Mouse (Mus musculus) kidney, embryonic 15.5 days (tissue): ENCODE results near the gene Ywhab. TPM values are rescaled to one million over a fixed set of nuclear protein-coding genes. Genes with fewer than 3 reads are reported as not detected.
A peak's percentile ranks its signal among the peaks of the same experiment; 100 is the strongest.

Source experiments
- ATAC-seq: fragments of 200-750 bp; cut with Nextera tagmentation; replicated peaks from 2 replicates; pipeline ENCODE4 v1.8.0; 2017; ENCODE audit warnings: moderate TSS enrichment; ENCODE audit not compliant: low FRiP score
- H3K27ac ChIP-seq: fragments of 300-500 bp; sonication (generic); 2 replicates; pipeline ENCODE4 v1.5.1; 2015; ENCODE audit warnings: mild to moderate bottlenecking, inconsistent platforms
- H3K27me3 ChIP-seq: fragments of 300-500 bp; sonication (generic); 2 replicates; pipeline ENCODE4 v1.6.1; 2015; ENCODE audit warnings: inconsistent platforms
- H3K36me3 ChIP-seq: fragments of 300-500 bp; sonication (generic); 2 replicates; pipeline ENCODE4 v1.6.1; 2015; ENCODE audit warnings: inconsistent platforms
- H3K4me1 ChIP-seq: fragments of 300-500 bp; sonication (generic); 2 replicates; pipeline ENCODE4 v1.6.1; 2015; ENCODE audit warnings: inconsistent platforms
- H3K4me2 ChIP-seq: fragments of 300-500 bp; sonication (generic); 2 replicates; pipeline ENCODE4 v1.6.1; 2015; ENCODE audit warnings: moderate library complexity, mild to moderate bottlenecking, inconsistent platforms
- H3K4me3 ChIP-seq: fragments of 300-500 bp; sonication (generic); replicated peaks from 2 replicates; pipeline ENCODE4 v1.5.1; 2015; ENCODE audit warnings: mild to moderate bottlenecking, inconsistent platforms
- H3K9ac ChIP-seq: fragments of 300-500 bp; sonication (generic); 2 replicates; pipeline ENCODE4 v1.6.1; 2015; ENCODE audit warnings: mild to moderate bottlenecking, inconsistent platforms
- H3K9me3 ChIP-seq: fragments of 300-500 bp; sonication (generic); replicated peaks from 2 replicates; pipeline ENCODE4 v1.6.1; 2016; ENCODE audit warnings: inconsistent platforms
- WGBS: fragments of 180-500 bp; shearing (Covaris S2); methylation state at CpG from one replicate; pipeline ENCODE4 v1.1.7; 2015; ENCODE audit warnings: mixed read lengths; 5-methylcytosine and 5-hydroxymethylcytosine counted together
- polyA plus RNA-seq: library from polyadenylated mRNA; unstranded; fragments of >200 nt; fragmentation: Nextera tagmentation; extraction: Ambion mirVana; gene quantifications from 2 replicates; pipeline ENCODE4 v1.2.1, GENCODE M21; 2015

Gene Ywhab
- 304 and 307 TPM in 2 replicates for polyA plus RNA-seq

- WGBS = under 1% methylated on average over 14 of the region's 14 CpGs
- Histone ChIP-seq H3K4me1 (peaks cover 26% of the 10 kb centered on the region), H3K36me3 (peaks cover 15% of the 10 kb centered on the region), H3K27ac (peak within 1 kb of the TSS; percentile 91), H3K4me3 (peak within 1 kb of the TSS; percentile 67), H3K9me3 (no peaks in the 10 kb centered on the region), H3K4me2 (peak within 1 kb of the TSS; percentile 72), H3K9ac (peak within 1 kb of the TSS; percentile 80), H3K27me3 (no peaks in the 10 kb centered on the region)
- no peak for ATAC-seq
These were observed at the start of gene Ywhab for GRCm38 (mm10) chr2:163994654-163994976. Gene Ywhab, plus strand, starts transcription at chr2:163994960.

- H3K36me3 ChIP-seq = no peaks in the 10 kb centered on the region
- H3K4me1 ChIP-seq = 0 out of 2 replicates have a peak, but pooled peaks cover 2% of the 10 kb centered on the region
- H3K4me2 ChIP-seq = no peak overlapping the region
- H3K4me3 ChIP-seq = no peak overlapping the region
- H3K9ac ChIP-seq = no peak overlapping the region
- peaks cover 21% of the 10 kb centered on the region for H3K27me3 ChIP-seq
- no peaks in the 10 kb centered on the region for H3K9me3 ChIP-seq
- ATAC-seq = no peak
- 52% methylated on average over 15 of the region's 15 CpGs for WGBS
- no peak overlapping the region for H3K27ac ChIP-seq
These were observed 48.5 kb upstream of the Ywhab start for GRCm38 (mm10) chr2:163946221-163946620.

GRCm38 (mm10) chr2:163947976-163948375 lies 46.8 kb upstream of the Ywhab start:
- Histone ChIP-seq H3K27ac (no peak overlapping the region), H3K36me3 (no peaks in the 10 kb centered on the region), H3K4me1 (0 out of 2 replicates have a peak, but pooled peaks cover 2% of the 10 kb centered on the region), H3K4me3 (no peak overlapping the region), H3K9me3 (no peaks in the 10 kb centered on the region), H3K9ac (no peak overlapping the region), H3K27me3 (peaks cover 32% of the 10 kb centered on the region), H3K4me2 (no peak overlapping the region)
- ATAC-seq = no peak
- 76% methylated on average over 7 of the region's 7 CpGs for WGBS

- Histone ChIP-seq H3K4me2 (no peak overlapping the region), H3K36me3 (no peaks in the 10 kb centered on the region), H3K27ac (no peak overlapping the region), H3K27me3 (peaks cover 32% of the 10 kb centered on the region), H3K4me1 (peaks cover under 1% of the 10 kb centered on the region; the same call in 1 of the 2 replicates), H3K9ac (no peak overlapping the region), H3K4me3 (no peak overlapping the region), H3K9me3 (no peaks in the 10 kb centered on the region)
- ATAC-seq = peak; percentile 73; the same call in 1 of the 2 replicates
- 23% methylated on average over 4 of the region's 4 CpGs for WGBS
These were observed 43.0 kb upstream of the Ywhab start for GRCm38 (mm10) chr2:163951770-163952169.

GRCm38 (mm10) chr2:163953622-163954310 lies 41.0 kb upstream of the Ywhab start:
- Histone ChIP-seq H3K4me2 (no peak overlapping the region), H3K36me3 (no peaks in the 10 kb centered on the region), H3K27me3 (peaks cover 25% of the 10 kb centered on the region), H3K27ac (no peak overlapping the region), H3K9ac (no peak overlapping the region), H3K4me3 (no peak overlapping the region), H3K9me3 (no peaks in the 10 kb centered on the region; the same call in 1 of the 2 replicates), H3K4me1 (no peaks in the 10 kb centered on the region; the same call in 1 of the 2 replicates)
- no peak for ATAC-seq
- 27% methylated on average over 7 of the region's 7 CpGs for WGBS

GRCm38 (mm10) chr2:163964606-163965560 lies 29.9 kb upstream of the Ywhab start:
- H3K27ac ChIP-seq = no peak overlapping the region

GRCm38 (mm10) chr2:163965706-163966105 lies 29.1 kb upstream of the Ywhab start:
- no peak overlapping the region for H3K4me3 ChIP-seq
- WGBS = 69% methylated on average over 7 of the region's 7 CpGs
- H3K9me3 ChIP-seq = no peaks in the 10 kb centered on the region
- H3K27ac ChIP-seq = no peak overlapping the region
- no peaks in the 10 kb centered on the region for H3K36me3 ChIP-seq
- ATAC-seq = no peak
- H3K4me1 ChIP-seq = peaks cover 5% of the 10 kb centered on the region
- H3K27me3 ChIP-seq = no peaks in the 10 kb centered on the region
- H3K4me2 ChIP-seq = no peak overlapping the region
- no peak overlapping the region for H3K9ac ChIP-seq

More at GRCm38 (mm10) chr2:163964606-163965560, 29.9 kb upstream of the Ywhab start:
- whole genome bisulfite sequencing = 43% methylated on average over 19 of the region's 19 CpGs
- no peaks in the 10 kb centered on the region for H3K9me3 ChIP-seq
- no peaks in the 10 kb centered on the region for H3K27me3 ChIP-seq
- H3K4me3 ChIP-seq = no peak overlapping the region
- H3K9ac ChIP-seq = no peak overlapping the region
- no peak overlapping the region for H3K4me2 ChIP-seq
- no peaks in the 10 kb centered on the region for H3K36me3 ChIP-seq
- H3K4me1 ChIP-seq = peaks cover 5% of the 10 kb centered on the region
- 0 out of 2 replicates have a peak, but pooled peaks have one; percentile 29 for ATAC-seq

GRCm38 (mm10) chr2:163968581-163968980 lies 26.2 kb upstream of the Ywhab start:
- H3K9me3 ChIP-seq = no peaks in the 10 kb centered on the region
- H3K4me3 ChIP-seq = no peak overlapping the region
- H3K27me3 ChIP-seq = no peaks in the 10 kb centered on the region
- H3K4me2 ChIP-seq = no peak overlapping the region
- ATAC-seq = no peak
- WGBS = 4% methylated on average over 5 of the region's 5 CpGs
- no peak overlapping the region for H3K27ac ChIP-seq
- H3K36me3 ChIP-seq = no peaks in the 10 kb centered on the region
- H3K4me1 ChIP-seq = peaks cover 5% of the 10 kb centered on the region
- no peak overlapping the region for H3K9ac ChIP-seq

GRCm38 (mm10) chr2:163970326-163970725 lies 24.4 kb upstream of the Ywhab start:
- Histone ChIP-seq H3K9ac (no peak overlapping the region), H3K9me3 (no peaks in the 10 kb centered on the region), H3K4me3 (no peak overlapping the region), H3K27ac (no peak overlapping the region), H3K36me3 (no peaks in the 10 kb centered on the region), H3K4me2 (no peak overlapping the region), H3K4me1 (no peaks in the 10 kb centered on the region), H3K27me3 (no peaks in the 10 kb centered on the region)
- WGBS = 52% methylated on average over 3 of the region's 3 CpGs
- no peak for ATAC-seq

- H3K27ac ChIP-seq = no peak overlapping the region
- H3K4me2 ChIP-seq = no peak overlapping the region
- no peak overlapping the region for H3K4me3 ChIP-seq
- H3K9ac ChIP-seq = no peak overlapping the region
- no peaks in the 10 kb centered on the region for H3K36me3 ChIP-seq
- 62% methylated on average over 2 of the region's 2 CpGs for WGBS
- no peaks in the 10 kb centered on the region for H3K9me3 ChIP-seq
- no peak for ATAC-seq
- H3K4me1 ChIP-seq = no peaks in the 10 kb centered on the region
- no peaks in the 10 kb centered on the region for H3K27me3 ChIP-seq
These were observed 20.7 kb upstream of the Ywhab start for GRCm38 (mm10) chr2:163974056-163974455.

GRCm38 (mm10) chr2:163976448-163976847 lies 18.3 kb upstream of the Ywhab start:
- ATAC-seq = no peak
- Histone ChIP-seq H3K27me3 (no peaks in the 10 kb centered on the region), H3K27ac (no peak overlapping the region), H3K4me3 (no peak overlapping the region), H3K9me3 (no peaks in the 10 kb centered on the region), H3K9ac (no peak overlapping the region), H3K4me1 (no peaks in the 10 kb centered on the region), H3K4me2 (no peak overlapping the region), H3K36me3 (no peaks in the 10 kb centered on the region)
- 85% methylated on average over 6 of the region's 7 CpGs for WGBS

GRCm38 (mm10) chr2:163987233-163987632 lies 7.5 kb upstream of the Ywhab start:
- Histone ChIP-seq H3K9me3 (no peaks in the 10 kb centered on the region), H3K4me1 (no peaks in the 10 kb centered on the region), H3K4me2 (no peak overlapping the region), H3K9ac (no peak overlapping the region), H3K36me3 (no peaks in the 10 kb centered on the region), H3K4me3 (no peak overlapping the region), H3K27me3 (no peaks in the 10 kb centered on the region), H3K27ac (no peak overlapping the region)
- ATAC-seq = no peak
- WGBS = 84% methylated on average over 8 of the region's 8 CpGs
